Mouse (Mus musculus): ENCODE data around the gene Pecam1. TPM values are rescaled to one million over a fixed set of nuclear protein-coding genes. Genes with fewer than 3 reads are reported as not detected.

Gene Pecam1
- polyA plus RNA-seq, 1 experiment from 2014 or later: 10.7 TPM

DNA sequence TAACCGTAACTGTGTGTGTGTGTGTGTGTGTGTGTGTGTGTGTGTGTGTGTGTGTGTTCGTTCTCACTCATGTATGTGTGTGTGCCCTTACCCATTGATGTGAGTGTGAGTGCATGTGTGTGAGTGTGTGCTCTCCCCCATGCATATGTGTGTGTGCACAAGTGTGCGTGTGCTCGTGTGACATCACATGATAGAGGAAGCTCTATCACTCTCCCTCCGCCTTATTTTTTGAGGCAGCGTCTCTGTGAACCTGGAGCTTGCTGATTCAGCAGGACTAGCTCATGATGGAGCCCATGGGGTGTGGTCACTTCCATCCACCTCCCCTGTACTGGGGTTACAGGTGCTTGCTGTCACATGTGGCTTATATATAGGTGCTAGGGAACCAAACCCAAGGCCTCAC, 69.3 kb downstream of the Pecam1 start:
- H3K27me3 ChIP-seq (replicated peaks): no peaks in the 10 kb centered on the region
- 75% methylated on average over 6 of the region's 6 CpGs for WGBS (ENCODE audit: insufficient replicate concordance)

DNA sequence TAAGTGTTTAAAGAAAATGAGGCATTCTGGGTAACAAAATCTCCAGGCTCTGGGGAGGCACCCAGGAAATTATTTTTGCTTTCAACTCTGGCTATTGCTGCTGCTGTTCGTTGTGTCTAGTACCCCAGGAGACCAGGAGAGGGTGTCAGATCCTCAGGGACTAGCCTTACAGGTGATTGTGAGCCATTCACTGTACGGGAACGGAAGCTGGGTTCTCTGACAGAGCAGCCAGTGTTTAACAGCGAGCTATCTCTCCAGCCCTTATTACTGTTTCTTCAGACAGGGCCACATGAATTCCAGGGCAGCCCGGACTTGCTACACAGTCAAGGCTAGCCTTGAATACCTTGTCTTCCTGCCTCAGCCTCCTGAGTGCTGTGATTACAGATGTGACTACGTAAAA, 70.6 kb downstream of the Pecam1 start:
- no peaks in the 10 kb centered on the region for H3K36me3 ChIP-seq
- no peak overlapping the region for H3K9ac ChIP-seq
- 65% methylated on average over 6 of the region's 6 CpGs for WGBS (ENCODE audit: insufficient replicate concordance)

More for the DNA sequence above, 69.3 kb downstream of the Pecam1 start:
- Histone ChIP-seq H3K27ac (no peak overlapping the region), H3K4me3 (no peak overlapping the region), H3K4me2 (no peak overlapping the region), H3K9ac (no peak overlapping the region), H3K4me1 (peaks cover 11% of the 10 kb centered on the region), H3K9me3 (replicated peaks) (no peaks in the 10 kb centered on the region), H3K36me3 (no peaks in the 10 kb centered on the region)
- no peak for ATAC-seq

DNA sequence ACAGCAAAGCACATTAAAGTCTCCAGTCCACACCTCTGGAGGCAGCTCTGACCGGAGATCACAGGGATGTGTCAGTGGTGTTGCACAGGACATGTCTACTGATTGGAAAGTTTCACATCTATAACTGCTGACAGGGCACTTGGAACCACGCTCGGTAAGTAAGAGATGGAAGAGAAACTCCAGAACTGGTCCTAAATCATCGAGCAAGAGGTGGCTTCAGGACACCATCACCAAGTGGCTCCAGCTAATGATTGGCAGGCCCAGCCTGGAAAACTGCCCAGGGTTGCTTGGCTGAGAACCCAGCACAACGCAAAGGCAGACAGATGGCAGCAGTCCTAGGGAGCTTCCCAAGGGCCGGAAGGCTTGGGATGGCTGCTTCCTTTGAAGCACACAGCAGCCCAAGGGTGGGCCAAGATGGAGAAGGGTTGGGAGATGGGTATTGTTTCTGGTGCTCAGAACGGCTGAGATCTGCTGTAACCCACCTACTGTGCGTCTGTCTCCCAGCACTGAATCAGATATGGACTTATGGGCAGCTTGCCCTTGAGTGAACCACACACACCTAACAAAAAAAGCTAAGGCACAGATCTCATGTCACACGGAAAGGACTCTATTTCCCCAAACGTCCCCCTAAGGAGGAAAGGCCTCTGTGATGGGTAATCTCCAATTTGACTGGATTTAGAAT, 72.4 kb downstream of the Pecam1 start:
- Histone ChIP-seq H3K4me1 (peaks cover 36% of the 10 kb centered on the region), H3K4me3 (no peak overlapping the region), H3K27ac (no peak overlapping the region), H3K27me3 (replicated peaks) (no peaks in the 10 kb centered on the region), H3K9ac (0 out of 2 replicates have a peak overlapping the region, but pooled peaks have one; percentile 4), H3K9me3 (replicated peaks) (no peaks in the 10 kb centered on the region), H3K4me2 (no peak overlapping the region), H3K36me3 (no peaks in the 10 kb centered on the region)
- ATAC-seq: no peak
- WGBS (ENCODE audit: insufficient replicate concordance): 74% methylated on average over 10 of the region's 10 CpGs

More for the DNA sequence above, 70.6 kb downstream of the Pecam1 start:
- Histone ChIP-seq H3K4me3 (no peak overlapping the region), H3K9me3 (replicated peaks) (no peaks in the 10 kb centered on the region), H3K4me2 (no peak overlapping the region), H3K4me1 (peaks cover 24% of the 10 kb centered on the region), H3K27ac (no peak overlapping the region), H3K27me3 (replicated peaks) (no peaks in the 10 kb centered on the region)
- no peak for ATAC-seq

DNA sequence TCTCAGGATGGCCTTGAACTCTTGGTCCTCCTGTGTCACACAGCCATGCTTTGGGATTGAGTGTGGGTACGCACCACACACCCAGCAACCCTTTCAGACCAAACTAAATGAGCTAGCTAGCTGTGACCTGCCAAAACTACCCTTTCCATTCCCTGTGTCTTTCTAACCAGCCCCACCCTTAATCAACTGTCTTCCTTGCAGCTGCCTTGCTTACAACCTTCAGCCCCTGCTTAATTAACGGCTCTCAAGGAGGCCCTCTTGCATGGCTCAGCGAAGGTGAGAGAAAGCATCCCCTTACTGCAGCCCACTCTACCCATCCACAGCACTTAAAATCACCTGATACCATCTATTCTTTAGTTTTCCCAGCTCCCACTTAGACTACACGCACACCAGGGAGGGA, 73.1 kb downstream of the Pecam1 start:
- Histone ChIP-seq H3K4me1 (peaks cover 40% of the 10 kb centered on the region), H3K4me3 (no peak overlapping the region), H3K36me3 (no peaks in the 10 kb centered on the region), H3K9ac (no peak overlapping the region), H3K27me3 (replicated peaks) (no peaks in the 10 kb centered on the region), H3K4me2 (no peak overlapping the region), H3K27ac (no peak overlapping the region), H3K9me3 (replicated peaks) (no peaks in the 10 kb centered on the region)
- ATAC-seq: no peak
- 63% methylated on average over 4 of the region's 4 CpGs for WGBS (ENCODE audit: insufficient replicate concordance)

DNA sequence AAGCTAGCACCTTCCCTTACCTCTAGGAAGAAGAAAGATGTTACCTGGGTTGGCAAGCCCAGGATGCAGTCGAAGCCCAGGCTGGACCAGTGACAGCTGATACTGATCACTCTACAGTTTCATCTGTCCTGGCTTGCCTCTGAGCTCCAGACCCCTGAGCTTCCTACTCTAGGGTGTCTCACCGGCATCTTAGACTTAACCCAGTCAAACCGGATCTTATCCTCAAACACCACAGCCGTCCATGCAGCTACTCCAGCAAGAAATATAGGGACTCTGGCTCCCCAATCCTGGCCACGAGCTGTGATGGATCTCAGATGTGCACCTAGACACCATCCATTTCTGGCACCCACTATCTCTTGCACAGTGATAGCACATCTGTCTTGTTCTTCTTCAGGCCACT, 74.6 kb downstream of the Pecam1 start:
- ATAC-seq: no peak
- Histone ChIP-seq H3K9ac (no peak overlapping the region), H3K4me1 (peaks cover 40% of the 10 kb centered on the region), H3K27me3 (replicated peaks) (no peaks in the 10 kb centered on the region), H3K36me3 (no peaks in the 10 kb centered on the region), H3K9me3 (replicated peaks) (no peaks in the 10 kb centered on the region), H3K27ac (peak overlapping the region; percentile 53), H3K4me2 (no peak overlapping the region), H3K4me3 (no peak overlapping the region)
- 64% methylated on average over 5 of the region's 5 CpGs for WGBS (ENCODE audit: insufficient replicate concordance)

DNA sequence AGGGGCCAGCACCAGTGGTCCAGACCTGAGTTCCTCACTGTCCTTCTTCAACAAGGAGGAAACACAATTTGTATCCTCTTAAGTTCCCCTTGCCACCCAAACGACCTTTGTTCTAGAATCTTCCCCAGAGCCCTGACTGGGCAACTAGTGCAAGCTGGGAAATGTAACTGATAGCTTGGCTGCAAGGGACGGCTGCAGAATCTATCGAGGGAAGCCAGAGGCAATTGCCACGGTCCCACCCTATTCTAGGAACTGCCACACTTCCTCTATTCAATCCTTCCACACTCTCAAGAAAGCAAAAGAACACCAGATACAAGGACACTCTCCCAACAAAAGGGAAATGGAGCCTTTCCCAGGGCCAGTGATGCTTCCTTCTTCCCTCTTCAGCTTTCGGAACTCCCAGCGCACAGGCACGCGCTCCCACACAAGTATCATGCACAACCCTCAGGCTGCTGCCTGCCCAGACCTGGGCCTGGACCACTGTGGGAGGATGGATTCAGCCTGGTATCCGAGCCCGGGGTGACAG, 75.2 kb downstream of the Pecam1 start:
- H3K36me3 ChIP-seq: no peaks in the 10 kb centered on the region
- H3K4me3 ChIP-seq: no peak overlapping the region
- H3K4me2 ChIP-seq: peak overlapping the region; percentile 31
- no peaks in the 10 kb centered on the region for H3K27me3 ChIP-seq (replicated peaks)
- H3K4me1 ChIP-seq: peaks cover 41% of the 10 kb centered on the region
- no peak for ATAC-seq
- no peak overlapping the region for H3K9ac ChIP-seq
- peak overlapping the region; percentile 53 for H3K27ac ChIP-seq
- H3K9me3 ChIP-seq (replicated peaks): no peaks in the 10 kb centered on the region
- WGBS (ENCODE audit: insufficient replicate concordance): 41% methylated on average over 10 of the region's 10 CpGs

DNA sequence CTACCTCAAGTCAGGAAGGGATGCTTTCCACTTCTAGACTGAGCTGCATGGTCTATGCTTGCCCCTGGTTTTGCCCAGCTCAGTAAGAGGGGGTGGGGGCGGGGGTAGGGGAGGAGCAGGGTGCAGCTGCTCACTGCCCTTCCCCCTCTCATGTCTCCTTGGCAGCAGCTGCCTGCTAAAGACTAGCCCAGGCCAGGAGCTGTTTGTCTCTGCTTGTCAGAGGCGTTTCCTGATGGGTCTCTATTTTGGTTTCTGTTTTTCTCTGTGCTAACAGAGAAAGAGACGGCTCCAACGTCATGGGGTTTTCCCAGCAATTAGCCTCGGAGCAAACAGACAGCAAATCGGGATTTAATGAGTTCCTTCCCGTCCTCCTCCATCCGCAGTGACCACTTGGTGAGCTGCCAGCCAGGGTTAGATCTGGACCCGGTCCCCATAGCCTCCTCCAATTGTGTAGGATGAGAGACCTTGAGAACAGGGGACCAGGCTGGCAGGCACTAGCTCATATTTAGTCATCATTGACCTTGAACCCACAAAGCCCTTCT, 75.7 kb downstream of the Pecam1 start:
- Histone ChIP-seq H3K4me1 (peaks cover 47% of the 10 kb centered on the region), H3K9ac (no peak overlapping the region), H3K36me3 (no peaks in the 10 kb centered on the region), H3K9me3 (replicated peaks) (no peaks in the 10 kb centered on the region), H3K27ac (peak overlapping the region; percentile 52), H3K27me3 (replicated peaks) (no peaks in the 10 kb centered on the region), H3K4me3 (no peak overlapping the region), H3K4me2 (peak overlapping the region; percentile 31)
- peak; percentile 69 for ATAC-seq
- 10% methylated on average over 9 of the region's 9 CpGs for WGBS (ENCODE audit: insufficient replicate concordance)

DNA sequence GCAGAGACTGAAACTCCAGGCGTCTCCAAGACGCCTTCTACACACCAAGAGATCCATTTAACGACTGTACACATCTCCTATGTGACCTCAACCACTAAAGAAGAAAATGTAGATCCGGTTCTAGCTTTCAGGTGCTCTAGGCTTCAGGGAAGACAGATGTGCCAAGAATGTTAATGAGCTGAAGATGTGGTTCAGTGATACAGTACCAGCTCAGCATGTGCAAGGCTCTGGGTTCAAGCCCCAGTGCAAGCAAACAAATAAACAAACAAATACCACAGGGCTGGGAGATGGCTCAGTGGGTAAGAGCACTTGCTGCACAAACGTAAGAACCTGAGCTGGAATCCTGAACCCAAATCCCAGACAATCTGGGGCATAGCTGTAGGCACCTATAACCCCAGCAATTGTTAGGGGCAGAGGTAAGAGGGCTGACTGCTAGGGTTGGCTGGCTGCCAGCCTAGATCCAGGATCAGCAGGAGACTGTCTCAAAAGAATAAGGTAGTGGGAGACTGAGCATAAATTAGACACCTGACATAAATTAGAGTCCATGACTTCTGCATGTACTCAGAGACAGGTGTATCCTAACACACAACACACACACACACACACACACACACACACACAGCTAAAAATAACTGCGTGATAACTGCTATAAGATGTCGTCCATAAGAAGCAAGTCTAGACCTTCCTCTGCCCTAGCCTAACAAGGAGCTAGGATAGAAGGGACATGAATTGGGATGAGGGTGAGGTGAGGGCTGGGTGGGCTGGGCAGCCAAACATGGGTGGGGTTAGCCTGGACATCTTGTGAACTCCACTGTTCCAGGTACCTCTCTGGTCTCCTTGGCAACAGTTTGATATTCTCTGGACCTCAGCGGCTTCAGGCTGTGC, 76.5 kb downstream of the Pecam1 start:
- H3K4me2 ChIP-seq: peak overlapping the region; percentile 31
- no peak overlapping the region for H3K4me3 ChIP-seq
- ATAC-seq: no peak
- no peaks in the 10 kb centered on the region for H3K27me3 ChIP-seq (replicated peaks)
- H3K27ac ChIP-seq: peak overlapping the region; percentile 52
- no peaks in the 10 kb centered on the region for H3K36me3 ChIP-seq
- no peak overlapping the region for H3K9ac ChIP-seq
- peaks cover 54% of the 10 kb centered on the region for H3K4me1 ChIP-seq
- WGBS (ENCODE audit: insufficient replicate concordance): 62% methylated on average over 8 of the region's 8 CpGs
- no peaks in the 10 kb centered on the region for H3K9me3 ChIP-seq (replicated peaks)

DNA sequence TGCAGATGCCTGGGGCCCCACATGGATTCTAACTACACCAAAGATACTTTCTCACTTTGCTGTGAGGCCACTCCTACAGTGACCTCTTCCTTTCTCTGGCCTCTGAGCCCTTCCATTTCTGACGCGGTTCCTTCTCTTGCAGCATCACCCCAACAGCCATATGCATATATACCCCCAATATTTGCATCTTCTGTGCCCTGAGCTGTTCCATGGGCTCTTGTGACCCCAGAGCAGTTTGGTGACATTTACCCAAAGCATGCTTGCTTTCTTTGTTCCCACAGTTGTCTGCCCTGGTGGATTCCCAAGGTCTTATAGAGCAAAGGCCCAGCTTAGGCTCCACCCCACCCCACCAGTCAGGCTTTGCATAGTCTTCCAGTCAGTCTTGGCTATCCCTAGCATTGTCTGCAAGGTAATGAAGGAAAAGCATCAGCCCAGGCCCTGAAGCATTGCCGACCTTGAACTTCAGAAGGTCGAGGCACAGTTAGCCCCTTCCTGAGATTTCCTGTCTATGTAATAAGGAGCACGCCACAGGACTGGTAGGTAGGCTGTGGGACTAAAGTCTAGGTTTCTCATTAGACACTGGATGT, 77.4 kb downstream of the Pecam1 start:
- Histone ChIP-seq H3K9ac (no peak overlapping the region), H3K4me2 (no peak overlapping the region), H3K27me3 (replicated peaks) (no peaks in the 10 kb centered on the region), H3K36me3 (no peaks in the 10 kb centered on the region), H3K4me1 (peaks cover 63% of the 10 kb centered on the region), H3K27ac (no peak overlapping the region), H3K4me3 (no peak overlapping the region), H3K9me3 (replicated peaks) (no peaks in the 10 kb centered on the region)
- WGBS (ENCODE audit: insufficient replicate concordance): 75% methylated on average over 5 of the region's 5 CpGs
- no peak for ATAC-seq

DNA sequence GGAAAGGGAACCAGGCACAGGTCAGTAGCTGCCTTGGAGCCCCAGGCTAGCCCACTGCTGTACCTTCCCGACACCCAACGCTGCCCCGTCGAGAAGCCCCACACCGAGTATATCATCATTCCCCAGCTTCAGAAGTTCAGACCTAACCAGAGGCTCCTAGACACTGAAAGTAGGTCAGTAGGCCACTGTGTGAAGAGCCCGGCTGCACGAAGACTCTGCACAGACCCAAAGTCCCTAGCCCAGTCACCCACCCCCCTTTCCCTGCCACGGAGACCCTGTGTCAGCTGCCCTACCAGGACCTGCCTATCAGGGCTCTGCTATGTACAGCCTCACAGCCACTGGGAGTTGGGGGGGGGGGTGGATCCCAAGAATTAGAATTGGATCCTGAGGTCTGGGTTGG, 78.6 kb downstream of the Pecam1 start:
- WGBS (ENCODE audit: insufficient replicate concordance): 90% methylated on average over 8 of the region's 8 CpGs
- no peak for ATAC-seq
- H3K27ac ChIP-seq: no peak overlapping the region

DNA sequence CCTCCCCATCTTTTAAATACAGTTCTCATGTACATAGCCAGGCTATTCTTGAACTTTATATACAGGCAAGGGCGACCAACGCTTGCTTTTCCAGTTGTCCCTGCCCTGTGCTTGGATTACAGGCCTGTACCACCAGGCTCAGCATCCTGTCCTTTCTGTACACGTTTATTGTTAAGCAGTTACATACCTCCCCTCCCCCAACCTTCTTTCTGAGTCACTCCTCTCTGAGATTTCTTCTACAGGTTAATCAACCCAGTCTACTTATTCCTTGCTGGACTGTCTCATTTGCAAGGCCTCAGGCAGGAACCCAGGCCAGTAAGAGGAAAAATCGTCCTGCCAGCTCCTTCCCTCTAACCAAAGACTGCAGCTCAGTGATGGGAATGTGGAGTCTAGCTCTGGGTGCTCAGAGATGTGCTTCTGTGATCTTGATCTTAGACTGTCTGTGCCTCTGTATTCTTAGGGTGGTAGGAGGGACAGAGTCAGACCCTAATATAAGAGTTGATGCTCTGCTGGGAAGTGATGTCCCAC, 79.4 kb downstream of the Pecam1 start:
- no peak overlapping the region for H3K27ac ChIP-seq
- H3K4me3 ChIP-seq: no peak overlapping the region
- no peak overlapping the region for H3K9ac ChIP-seq
- no peak overlapping the region for H3K4me2 ChIP-seq
- ATAC-seq: no peak
- 59% methylated on average over 4 of the region's 4 CpGs for WGBS (ENCODE audit: insufficient replicate concordance)
- H3K36me3 ChIP-seq: no peaks in the 10 kb centered on the region
- peaks cover 52% of the 10 kb centered on the region for H3K4me1 ChIP-seq
- H3K9me3 ChIP-seq (replicated peaks): no peaks in the 10 kb centered on the region
- H3K27me3 ChIP-seq (replicated peaks): no peaks in the 10 kb centered on the region

More for the DNA sequence above, 78.6 kb downstream of the Pecam1 start:
- no peak overlapping the region for H3K4me3 ChIP-seq
- peaks cover 56% of the 10 kb centered on the region for H3K4me1 ChIP-seq
- H3K9ac ChIP-seq: no peak overlapping the region
- no peak overlapping the region for H3K4me2 ChIP-seq
- no peaks in the 10 kb centered on the region for H3K9me3 ChIP-seq (replicated peaks)
- no peaks in the 10 kb centered on the region for H3K36me3 ChIP-seq
- H3K27me3 ChIP-seq (replicated peaks): no peaks in the 10 kb centered on the region

All from liver, embryonic 12.5 days (tissue).